Mouse (Mus musculus): ENCODE results near the gene Cgnl1. TPM values are rescaled to one million over a fixed set of nuclear protein-coding genes. Genes with fewer than 3 reads are reported as not detected.
A peak's percentile ranks its signal among the peaks of the same experiment; 100 is the strongest.

Cgnl1 gene
- 4.5 and 5.9 TPM in 2 replicates for polyA plus RNA-seq (2014; fragmentation: Nextera tagmentation; extraction: Ambion mirVana)

DNA sequence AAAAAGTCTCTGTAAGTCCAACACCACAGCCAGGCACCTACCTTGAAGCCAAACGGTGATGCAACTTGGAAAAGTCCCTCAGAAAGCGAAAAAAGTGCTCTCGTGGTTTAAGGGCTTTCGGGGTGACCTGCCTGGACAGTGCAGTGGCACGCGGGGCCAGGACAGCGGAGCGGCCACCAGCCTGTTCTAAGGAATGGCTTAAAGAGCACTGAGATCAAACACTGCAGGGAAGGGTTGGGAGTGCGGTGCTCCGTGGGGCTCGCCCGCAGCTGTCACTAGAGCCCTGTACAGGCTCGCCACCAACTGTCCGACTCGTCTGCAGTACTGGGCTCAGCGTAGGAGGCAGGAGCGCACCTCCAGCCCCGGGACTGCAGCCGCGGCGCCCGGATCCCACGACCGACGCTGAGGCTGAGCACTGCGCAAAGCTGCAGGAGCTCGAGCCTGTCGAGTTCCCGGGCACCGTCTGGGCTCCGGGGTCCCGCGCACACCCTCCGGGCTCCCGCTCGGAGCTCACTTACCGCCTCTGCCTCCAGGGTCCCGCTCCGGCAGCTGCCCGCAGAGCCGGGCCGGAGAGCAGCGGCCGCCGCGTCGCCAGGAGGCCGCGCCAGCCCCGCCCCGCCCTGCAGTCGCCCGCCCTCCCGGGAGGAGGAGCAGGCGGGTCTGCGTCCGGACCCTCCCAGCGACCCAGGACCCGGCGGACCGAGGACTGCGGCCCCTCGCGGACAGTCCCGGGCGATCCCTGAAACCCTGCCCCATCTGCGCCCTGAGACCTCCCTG is at the start of gene Cgnl1:
Gene Cgnl1, minus strand, starts transcription at position 612 of the 777 bp plus-strand sequence.
- H3K27ac ChIP-seq (ENCODE audit: low read depth, low read length): no peak within 1 kb of the TSS
- peak; percentile 75 for ATAC-seq (replicated peaks; ENCODE audit: low FRiP score)

DNA sequence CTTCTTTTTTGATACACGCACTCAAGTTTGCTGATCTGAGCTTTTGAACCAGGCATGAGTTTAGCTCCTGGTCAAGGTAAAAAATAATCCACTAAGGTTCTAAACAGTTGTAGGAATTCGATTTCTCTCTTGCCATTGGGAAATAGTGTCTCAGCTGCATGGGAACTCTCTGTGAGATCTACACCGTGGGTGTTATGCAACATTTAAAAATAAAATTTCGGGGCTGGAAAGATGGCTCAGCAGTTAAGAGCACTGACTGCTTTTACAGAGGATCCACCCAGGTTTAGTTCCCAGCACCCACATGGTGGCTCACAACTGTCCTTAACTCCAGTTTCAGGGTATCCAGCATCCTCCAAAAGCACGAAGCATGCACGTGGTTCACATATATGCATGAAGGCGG is 47.1 kb upstream of the Cgnl1 start:
- Histone ChIP-seq H3K9ac (ENCODE audit: low read depth, low read length) (no peak overlapping the region), H3K4me1 (replicated peaks; ENCODE audit: control insufficient read depth, insufficient read depth, low read length) (no peaks in the 10 kb centered on the region), H3K4me2 (no peak overlapping the region), H3K9me3 (ENCODE audit: control insufficient read depth, low read length) (no peaks in the 10 kb centered on the region), H3K4me3 (ENCODE audit: low read depth, low read length) (no peak overlapping the region), H3K27me3 (replicated peaks; ENCODE audit: control insufficient read depth, insufficient read depth, low read length) (no peaks in the 10 kb centered on the region), H3K36me3 (ENCODE audit: control insufficient read depth, insufficient read depth, low read length) (no peaks in the 10 kb centered on the region), H3K27ac (ENCODE audit: low read depth, low read length) (no peak overlapping the region)
- no peak for DNase-seq (ENCODE audit: low spot score)
- no peak for ATAC-seq (replicated peaks; ENCODE audit: low FRiP score)
- WGBS: 79% methylated on average over 7 of the region's 7 CpGs

More for the DNA sequence above, at the start of gene Cgnl1:
- H3K9me3 ChIP-seq (ENCODE audit: control insufficient read depth, low read length): no peaks in the 10 kb centered on the region
- peak; percentile 76 for DNase-seq (ENCODE audit: low spot score)
- H3K4me3 ChIP-seq (ENCODE audit: low read depth, low read length): peak within 1 kb of the TSS; percentile 63
- peaks cover 9% of the 10 kb centered on the region for H3K4me1 ChIP-seq (replicated peaks; ENCODE audit: control insufficient read depth, insufficient read depth, low read length)
- H3K27me3 ChIP-seq (replicated peaks; ENCODE audit: control insufficient read depth, insufficient read depth, low read length): peaks cover 29% of the 10 kb centered on the region
- no peaks in the 10 kb centered on the region for H3K36me3 ChIP-seq (ENCODE audit: control insufficient read depth, insufficient read depth, low read length)
- H3K9ac ChIP-seq (ENCODE audit: low read depth, low read length): peak within 1 kb of the TSS; percentile 57
- under 1% methylated on average over 61 of the region's 67 CpGs for WGBS
- peak within 1 kb of the TSS; percentile 77 for H3K4me2 ChIP-seq

DNA sequence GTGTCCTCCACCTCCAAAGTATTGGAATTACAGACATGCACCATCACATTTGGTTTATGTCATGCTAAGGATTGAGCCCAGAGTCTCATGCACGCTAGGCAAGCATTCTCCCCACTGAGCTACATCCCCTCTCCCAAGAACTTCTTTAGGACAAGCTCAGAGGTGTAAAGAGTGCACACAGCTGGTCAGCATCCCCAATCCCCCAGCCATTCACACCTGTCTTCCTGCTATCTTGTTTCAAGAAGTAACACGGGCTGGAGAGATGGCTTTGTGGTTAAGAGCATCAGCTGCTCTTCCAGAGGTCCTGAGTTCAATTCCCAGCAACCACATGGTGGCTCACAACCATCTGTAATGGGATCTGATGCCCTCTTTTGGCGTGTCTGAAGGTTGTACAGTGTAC is 44.7 kb upstream of the Cgnl1 start:
- Histone ChIP-seq H3K4me3 (ENCODE audit: low read depth, low read length) (no peak overlapping the region), H3K36me3 (ENCODE audit: control insufficient read depth, insufficient read depth, low read length) (no peaks in the 10 kb centered on the region), H3K27me3 (replicated peaks; ENCODE audit: control insufficient read depth, insufficient read depth, low read length) (no peaks in the 10 kb centered on the region), H3K9me3 (ENCODE audit: control insufficient read depth, low read length) (no peaks in the 10 kb centered on the region), H3K9ac (ENCODE audit: low read depth, low read length) (no peak overlapping the region), H3K4me2 (no peak overlapping the region), H3K27ac (ENCODE audit: low read depth, low read length) (no peak overlapping the region), H3K4me1 (replicated peaks; ENCODE audit: control insufficient read depth, insufficient read depth, low read length) (no peaks in the 10 kb centered on the region)
- no peak for ATAC-seq (replicated peaks; ENCODE audit: low FRiP score)
- 55% methylated on average over 3 of the region's 3 CpGs for WGBS
- no peak for DNase-seq (ENCODE audit: low spot score)

DNA sequence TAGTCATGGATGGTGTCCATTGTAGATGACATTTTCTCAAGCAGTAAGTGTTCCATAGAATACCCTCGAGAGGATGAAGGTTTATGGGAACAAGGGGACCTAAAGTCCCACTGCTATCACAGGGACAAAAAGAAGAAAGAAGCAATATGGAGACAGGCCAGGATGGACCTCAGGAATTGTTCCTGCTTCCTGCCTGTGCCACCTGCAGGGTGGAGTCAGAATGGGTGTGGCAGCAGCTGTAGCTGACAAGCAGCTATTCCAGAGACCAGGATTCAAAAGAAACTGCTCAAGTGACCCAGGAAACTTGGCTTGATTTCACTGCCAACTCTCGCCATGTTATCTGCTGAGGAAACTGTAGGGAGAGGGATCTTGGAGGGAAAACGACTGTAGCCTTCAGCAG is 42.2 kb upstream of the Cgnl1 start:
- WGBS: 73% methylated on average over 3 of the region's 3 CpGs
- Histone ChIP-seq H3K27ac (ENCODE audit: low read depth, low read length) (no peak overlapping the region), H3K36me3 (ENCODE audit: control insufficient read depth, insufficient read depth, low read length) (no peaks in the 10 kb centered on the region), H3K4me2 (no peak overlapping the region), H3K9ac (ENCODE audit: low read depth, low read length) (no peak overlapping the region), H3K4me1 (replicated peaks; ENCODE audit: control insufficient read depth, insufficient read depth, low read length) (no peaks in the 10 kb centered on the region), H3K27me3 (replicated peaks; ENCODE audit: control insufficient read depth, insufficient read depth, low read length) (no peaks in the 10 kb centered on the region), H3K9me3 (ENCODE audit: control insufficient read depth, low read length) (no peaks in the 10 kb centered on the region), H3K4me3 (ENCODE audit: low read depth, low read length) (no peak overlapping the region)
- ATAC-seq (replicated peaks; ENCODE audit: low FRiP score): no peak
- no peak for DNase-seq (ENCODE audit: low spot score)

DNA sequence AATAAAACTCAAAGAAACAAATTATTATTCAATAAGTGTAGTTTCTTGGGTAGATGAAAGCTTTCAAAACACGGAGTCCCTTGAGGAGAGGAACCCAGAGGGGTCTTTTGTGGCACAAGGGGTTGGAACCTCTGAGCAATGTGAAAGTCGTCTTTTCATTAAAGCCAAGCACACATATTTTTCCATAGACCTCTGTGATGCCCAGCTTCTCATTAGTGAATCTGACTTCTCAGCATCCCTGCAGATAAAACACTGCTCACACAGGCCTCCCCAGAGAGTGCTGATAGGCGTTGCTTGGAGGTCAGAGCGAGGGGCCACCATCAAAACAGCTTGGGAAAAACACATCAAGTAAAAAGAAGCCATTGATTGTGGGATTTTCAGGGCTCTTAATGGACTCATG is 41.5 kb upstream of the Cgnl1 start:
- DNase-seq (ENCODE audit: low spot score) (no peak), ATAC-seq (replicated peaks; ENCODE audit: low FRiP score) (no peak)
- WGBS: 73% methylated on average over 4 of the region's 4 CpGs
- Histone ChIP-seq H3K9ac (ENCODE audit: low read depth, low read length) (no peak overlapping the region), H3K4me3 (ENCODE audit: low read depth, low read length) (no peak overlapping the region), H3K27me3 (replicated peaks; ENCODE audit: control insufficient read depth, insufficient read depth, low read length) (no peaks in the 10 kb centered on the region), H3K4me1 (replicated peaks; ENCODE audit: control insufficient read depth, insufficient read depth, low read length) (no peaks in the 10 kb centered on the region), H3K9me3 (ENCODE audit: control insufficient read depth, low read length) (no peaks in the 10 kb centered on the region), H3K36me3 (ENCODE audit: control insufficient read depth, insufficient read depth, low read length) (no peaks in the 10 kb centered on the region), H3K4me2 (no peak overlapping the region), H3K27ac (ENCODE audit: low read depth, low read length) (no peak overlapping the region)

DNA sequence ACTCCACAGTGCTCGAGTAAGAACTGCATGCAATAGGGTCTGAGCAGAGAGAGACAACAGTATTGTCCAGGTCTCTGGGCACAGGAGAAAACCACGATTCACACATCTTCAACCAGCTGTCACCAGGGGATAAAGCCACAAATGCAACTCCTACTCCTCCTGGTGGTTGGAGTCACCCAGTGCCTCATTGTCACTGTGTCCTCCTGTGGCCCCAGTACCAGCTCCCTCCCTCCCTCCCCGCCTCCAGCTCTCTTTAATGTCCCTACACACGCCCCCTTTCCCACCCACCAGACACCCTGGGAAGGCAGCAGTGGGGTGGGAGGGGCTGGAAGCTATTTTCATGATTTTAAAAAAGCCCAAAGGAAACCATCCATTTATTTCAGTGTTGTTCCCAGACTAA is 41.0 kb upstream of the Cgnl1 start:
- Histone ChIP-seq H3K9me3 (ENCODE audit: control insufficient read depth, low read length) (no peaks in the 10 kb centered on the region), H3K36me3 (ENCODE audit: control insufficient read depth, insufficient read depth, low read length) (no peaks in the 10 kb centered on the region), H3K27me3 (replicated peaks; ENCODE audit: control insufficient read depth, insufficient read depth, low read length) (no peaks in the 10 kb centered on the region), H3K4me3 (ENCODE audit: low read depth, low read length) (no peak overlapping the region), H3K4me2 (no peak overlapping the region), H3K4me1 (replicated peaks; ENCODE audit: control insufficient read depth, insufficient read depth, low read length) (no peaks in the 10 kb centered on the region), H3K9ac (ENCODE audit: low read depth, low read length) (no peak overlapping the region), H3K27ac (ENCODE audit: low read depth, low read length) (no peak overlapping the region)
- 20% methylated on average over 4 of the region's 4 CpGs for WGBS
- DNase-seq (ENCODE audit: low spot score) (no peak), ATAC-seq (replicated peaks; ENCODE audit: low FRiP score) (no peak)

DNA sequence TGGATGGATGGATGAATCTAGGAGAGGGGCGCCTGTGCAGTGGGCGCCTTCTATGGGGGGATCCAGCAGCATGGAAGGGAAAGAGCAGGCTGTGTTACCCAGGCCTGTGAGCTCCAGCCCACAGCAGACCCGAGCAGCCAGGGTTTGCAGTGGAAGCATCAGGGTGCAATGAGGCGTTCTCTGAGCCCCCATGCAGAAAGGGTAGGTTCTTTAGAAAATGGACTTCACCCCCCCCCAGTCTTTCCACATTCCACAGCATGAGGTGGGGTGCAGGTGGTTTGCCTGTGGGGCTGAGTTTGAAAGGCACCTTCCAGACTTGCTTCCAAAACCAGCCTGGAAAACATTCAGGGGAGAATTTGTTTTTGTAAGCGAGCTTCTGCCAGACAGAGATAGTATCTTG is 40.0 kb upstream of the Cgnl1 start:
- Histone ChIP-seq H3K4me1 (replicated peaks; ENCODE audit: control insufficient read depth, insufficient read depth, low read length) (no peaks in the 10 kb centered on the region), H3K27ac (ENCODE audit: low read depth, low read length) (no peak overlapping the region), H3K9me3 (ENCODE audit: control insufficient read depth, low read length) (no peaks in the 10 kb centered on the region), H3K4me3 (ENCODE audit: low read depth, low read length) (no peak overlapping the region), H3K4me2 (no peak overlapping the region), H3K9ac (ENCODE audit: low read depth, low read length) (no peak overlapping the region), H3K36me3 (ENCODE audit: control insufficient read depth, insufficient read depth, low read length) (no peaks in the 10 kb centered on the region), H3K27me3 (replicated peaks; ENCODE audit: control insufficient read depth, insufficient read depth, low read length) (no peaks in the 10 kb centered on the region)
- DNase-seq (ENCODE audit: low spot score) (no peak), ATAC-seq (replicated peaks; ENCODE audit: low FRiP score) (no peak)
- 66% methylated on average over 5 of the region's 5 CpGs for WGBS

DNA sequence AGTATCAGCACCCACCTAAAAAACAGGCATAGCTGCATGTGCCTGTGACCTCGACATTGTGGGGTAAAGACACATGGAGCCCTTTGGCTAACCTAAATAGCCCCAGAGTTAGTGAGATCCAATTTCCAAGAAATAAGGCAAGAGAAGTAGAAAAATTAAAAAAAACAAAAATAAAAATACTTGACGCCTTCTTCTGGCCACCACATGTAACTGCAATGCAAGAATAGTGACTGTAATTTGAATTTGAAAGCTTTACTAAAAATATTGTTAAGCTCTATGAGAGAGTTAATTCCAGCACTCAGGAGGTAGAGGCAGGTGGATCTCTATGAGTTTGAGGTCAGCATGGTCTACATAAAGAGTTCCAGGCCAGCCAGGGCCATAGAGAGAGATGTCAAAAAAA is 39.3 kb upstream of the Cgnl1 start:
- no peaks in the 10 kb centered on the region for H3K36me3 ChIP-seq (ENCODE audit: control insufficient read depth, insufficient read depth, low read length)
- no peak overlapping the region for H3K27ac ChIP-seq (ENCODE audit: low read depth, low read length)
- DNase-seq (ENCODE audit: low spot score) (no peak), ATAC-seq (replicated peaks; ENCODE audit: low FRiP score) (no peak)
- 71% methylated on average over 2 of the region's 2 CpGs for WGBS
- H3K4me3 ChIP-seq (ENCODE audit: low read depth, low read length): no peak overlapping the region
- no peak overlapping the region for H3K9ac ChIP-seq (ENCODE audit: low read depth, low read length)
- no peaks in the 10 kb centered on the region for H3K27me3 ChIP-seq (replicated peaks; ENCODE audit: control insufficient read depth, insufficient read depth, low read length)
- no peaks in the 10 kb centered on the region for H3K9me3 ChIP-seq (ENCODE audit: control insufficient read depth, low read length)
- H3K4me2 ChIP-seq: no peak overlapping the region
- H3K4me1 ChIP-seq (replicated peaks; ENCODE audit: control insufficient read depth, insufficient read depth, low read length): no peaks in the 10 kb centered on the region

DNA sequence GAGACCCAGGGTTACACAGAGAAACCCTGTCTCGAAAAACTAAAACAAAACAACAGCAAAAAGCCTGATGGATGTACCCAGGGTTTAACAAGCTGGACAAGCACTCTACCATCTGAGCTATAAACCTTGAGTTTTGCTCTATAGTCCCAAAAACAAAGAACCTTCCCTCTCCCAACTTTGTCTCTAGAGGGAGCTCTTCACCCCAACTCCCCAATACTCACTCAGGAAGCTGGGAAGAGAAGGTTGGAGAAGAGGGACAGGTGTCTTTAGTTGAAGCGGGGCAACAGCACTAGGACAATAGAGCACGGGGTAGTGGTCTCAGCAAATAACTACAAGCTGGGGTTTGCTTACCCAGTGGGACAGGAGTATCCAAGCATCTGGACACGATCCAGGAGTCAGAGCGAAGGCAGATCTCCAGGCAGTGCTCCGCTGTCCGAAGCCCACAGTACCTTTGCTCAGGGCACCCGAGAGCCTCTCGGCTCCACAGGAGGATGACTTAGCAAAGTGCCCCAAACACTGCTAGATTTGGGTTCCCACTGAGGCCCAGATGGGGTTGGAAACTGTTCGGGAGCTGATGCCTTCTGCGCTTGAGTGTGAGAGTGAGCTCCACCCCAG is 37.3 kb upstream of the Cgnl1 start:
- no peak overlapping the region for H3K9ac ChIP-seq (ENCODE audit: low read depth, low read length)
- no peak for DNase-seq (ENCODE audit: low spot score)
- peak overlapping the region; percentile 33; the same call in 1 of the 2 replicates for H3K4me2 ChIP-seq
- H3K27me3 ChIP-seq (replicated peaks; ENCODE audit: control insufficient read depth, insufficient read depth, low read length): no peaks in the 10 kb centered on the region
- no peak overlapping the region for H3K27ac ChIP-seq (ENCODE audit: low read depth, low read length)
- H3K4me1 ChIP-seq (replicated peaks; ENCODE audit: control insufficient read depth, insufficient read depth, low read length): no peaks in the 10 kb centered on the region
- no peaks in the 10 kb centered on the region for H3K36me3 ChIP-seq (ENCODE audit: control insufficient read depth, insufficient read depth, low read length)
- H3K4me3 ChIP-seq (ENCODE audit: low read depth, low read length): no peak overlapping the region
- ATAC-seq (replicated peaks; ENCODE audit: low FRiP score): no peak
- H3K9me3 ChIP-seq (ENCODE audit: control insufficient read depth, low read length): no peaks in the 10 kb centered on the region
- 36% methylated on average over 11 of the region's 11 CpGs for WGBS
